Mouse (Mus musculus): ENCODE results near the gene Slc25a11. TPM values are rescaled to one million over a fixed set of nuclear protein-coding genes. Genes with fewer than 3 reads are reported as not detected.

Gene Slc25a11
- 17.3 TPM for polyA plus RNA-seq (2015; fragmentation: Illumina TruSeq; extraction: RNeasy Lipid Tissue Mini Kit (QIAGEN cat#74804); ENCODE audit: insufficient read depth, low read depth, low replicate concordance)

GRCm38 (mm10) chr11:70646691-70647650 is at the start of gene Slc25a11, which contains the start of gene Rnf167:
Gene Slc25a11, minus strand, starts transcription at chr11:70647479.
Gene Rnf167, plus strand, starts transcription at chr11:70647235.

GRCm38 (mm10) chr11:70687601-70688199 is 40.4 kb upstream of the Slc25a11 start, which contains the start of gene Camta2:
Gene Camta2, minus strand, starts transcription at chr11:70688105.

GRCm38 (mm10) chr11:70668771-70669505 is 21.7 kb upstream of the Slc25a11 start, which contains the start of gene Spag7:
Gene Spag7, minus strand, starts transcription at chr11:70669416.

GRCm38 (mm10) chr11:70656964-70657363 is 9.7 kb upstream of the Slc25a11 start, which contains the start of gene Eno3:
Gene Eno3, plus strand, starts transcription at chr11:70657202.

GRCm38 (mm10) chr11:70654198-70654922 is 7.1 kb upstream of the Slc25a11 start, which contains the start of gene Pfn1:
Gene Pfn1, minus strand, starts transcription at chr11:70654644.

GRCm38 (mm10) chr11:70638714-70639278 is 8.5 kb downstream of the Slc25a11 start, which contains the start of gene Gp1ba:
Gene Gp1ba, plus strand, starts transcription at chr11:70639122.

GRCm38 (mm10) chr11:70619101-70619500 is 28.2 kb downstream of the Slc25a11 start, which contains the start of gene Chrne:
Gene Chrne, minus strand, starts transcription at chr11:70619216.

GRCm38 (mm10) chr11:70615516-70616093 is 31.7 kb downstream of the Slc25a11 start, which contains the start of gene 4930544D05Rik:
Gene 4930544D05Rik, plus strand, starts transcription at chr11:70615848.

Other genes starting within 250 kb of the Slc25a11 start
- 4.6 TPM for gene Pelp1, start 237.4 kb downstream of the Slc25a11 start, polyA plus RNA-seq (2015; fragmentation: Illumina TruSeq; extraction: RNeasy Lipid Tissue Mini Kit (QIAGEN cat#74804); ENCODE audit: insufficient read depth, low read depth, low replicate concordance)
- 29.3 TPM for gene Arrb2, start 214.8 kb downstream of the Slc25a11 start, polyA plus RNA-seq (2015; fragmentation: Illumina TruSeq; extraction: RNeasy Lipid Tissue Mini Kit (QIAGEN cat#74804); ENCODE audit: insufficient read depth, low read depth, low replicate concordance)
- gene Med11, start 195.6 kb downstream of the Slc25a11 start, polyA plus RNA-seq (2015; fragmentation: Illumina TruSeq; extraction: RNeasy Lipid Tissue Mini Kit (QIAGEN cat#74804); ENCODE audit: insufficient read depth, low read depth, low replicate concordance), result 6.4 TPM
- gene Zmynd15, start 188.0 kb downstream of the Slc25a11 start, polyA plus RNA-seq (2015; fragmentation: Illumina TruSeq; extraction: RNeasy Lipid Tissue Mini Kit (QIAGEN cat#74804); ENCODE audit: insufficient read depth, low read depth, low replicate concordance), result 0.70 TPM
- 4.3 TPM for gene Cxcl16, start 187.5 kb downstream of the Slc25a11 start, polyA plus RNA-seq (2015; fragmentation: Illumina TruSeq; extraction: RNeasy Lipid Tissue Mini Kit (QIAGEN cat#74804); ENCODE audit: insufficient read depth, low read depth, low replicate concordance)
- 0.89 TPM for gene Tm4sf5, start 142.2 kb downstream of the Slc25a11 start, polyA plus RNA-seq (2015; fragmentation: Illumina TruSeq; extraction: RNeasy Lipid Tissue Mini Kit (QIAGEN cat#74804); ENCODE audit: insufficient read depth, low read depth, low replicate concordance)
- gene Vmo1, start 132.9 kb downstream of the Slc25a11 start, polyA plus RNA-seq (2015; fragmentation: Illumina TruSeq; extraction: RNeasy Lipid Tissue Mini Kit (QIAGEN cat#74804); ENCODE audit: insufficient read depth, low read depth, low replicate concordance), result not detected
- gene Gltpd2, start 128.3 kb downstream of the Slc25a11 start, polyA plus RNA-seq (2015; fragmentation: Illumina TruSeq; extraction: RNeasy Lipid Tissue Mini Kit (QIAGEN cat#74804); ENCODE audit: insufficient read depth, low read depth, low replicate concordance), result not detected
- 69.1 TPM for gene Psmb6, start 122.1 kb downstream of the Slc25a11 start, polyA plus RNA-seq (2015; fragmentation: Illumina TruSeq; extraction: RNeasy Lipid Tissue Mini Kit (QIAGEN cat#74804); ENCODE audit: insufficient read depth, low read depth, low replicate concordance)
- not detected for gene Gm40193, start 114.5 kb downstream of the Slc25a11 start, polyA plus RNA-seq (2015; fragmentation: Illumina TruSeq; extraction: RNeasy Lipid Tissue Mini Kit (QIAGEN cat#74804); ENCODE audit: insufficient read depth, low read depth, low replicate concordance)
- gene Pld2, start 107.4 kb downstream of the Slc25a11 start, polyA plus RNA-seq (2015; fragmentation: Illumina TruSeq; extraction: RNeasy Lipid Tissue Mini Kit (QIAGEN cat#74804); ENCODE audit: insufficient read depth, low read depth, low replicate concordance), result 6.0 TPM
- 17.6 TPM for gene Mink1, start 84.6 kb downstream of the Slc25a11 start, polyA plus RNA-seq (2015; fragmentation: Illumina TruSeq; extraction: RNeasy Lipid Tissue Mini Kit (QIAGEN cat#74804); ENCODE audit: insufficient read depth, low read depth, low replicate concordance)
- not detected for gene 4930544D05Rik, start 31.6 kb downstream of the Slc25a11 start, polyA plus RNA-seq (2015; fragmentation: Illumina TruSeq; extraction: RNeasy Lipid Tissue Mini Kit (QIAGEN cat#74804); ENCODE audit: insufficient read depth, low read depth, low replicate concordance)
- not detected for gene Chrne, start 28.3 kb downstream of the Slc25a11 start, polyA plus RNA-seq (2015; fragmentation: Illumina TruSeq; extraction: RNeasy Lipid Tissue Mini Kit (QIAGEN cat#74804); ENCODE audit: insufficient read depth, low read depth, low replicate concordance)
- gene Gp1ba, start 8.4 kb downstream of the Slc25a11 start, polyA plus RNA-seq (2015; fragmentation: Illumina TruSeq; extraction: RNeasy Lipid Tissue Mini Kit (QIAGEN cat#74804); ENCODE audit: insufficient read depth, low read depth, low replicate concordance), result not detected
- 37.6 TPM for gene Rnf167, start 244 bp downstream of the Slc25a11 start, polyA plus RNA-seq (2015; fragmentation: Illumina TruSeq; extraction: RNeasy Lipid Tissue Mini Kit (QIAGEN cat#74804); ENCODE audit: insufficient read depth, low read depth, low replicate concordance)
- 118 TPM for gene Pfn1, start 7.2 kb upstream of the Slc25a11 start, polyA plus RNA-seq (2015; fragmentation: Illumina TruSeq; extraction: RNeasy Lipid Tissue Mini Kit (QIAGEN cat#74804); ENCODE audit: insufficient read depth, low read depth, low replicate concordance)
- 16.0 TPM for gene Eno3, start 9.7 kb upstream of the Slc25a11 start, polyA plus RNA-seq (2015; fragmentation: Illumina TruSeq; extraction: RNeasy Lipid Tissue Mini Kit (QIAGEN cat#74804); ENCODE audit: insufficient read depth, low read depth, low replicate concordance)
- gene Spag7, start 21.9 kb upstream of the Slc25a11 start, polyA plus RNA-seq (2015; fragmentation: Illumina TruSeq; extraction: RNeasy Lipid Tissue Mini Kit (QIAGEN cat#74804); ENCODE audit: insufficient read depth, low read depth, low replicate concordance), result 17.9 TPM
- gene Camta2, start 40.6 kb upstream of the Slc25a11 start, polyA plus RNA-seq (2015; fragmentation: Illumina TruSeq; extraction: RNeasy Lipid Tissue Mini Kit (QIAGEN cat#74804); ENCODE audit: insufficient read depth, low read depth, low replicate concordance), result 9.5 TPM
- gene Inca1, start 52.7 kb upstream of the Slc25a11 start, polyA plus RNA-seq (2015; fragmentation: Illumina TruSeq; extraction: RNeasy Lipid Tissue Mini Kit (QIAGEN cat#74804); ENCODE audit: insufficient read depth, low read depth, low replicate concordance), result 2.5 TPM
- 13.3 TPM for gene Kif1c, start 53.1 kb upstream of the Slc25a11 start, polyA plus RNA-seq (2015; fragmentation: Illumina TruSeq; extraction: RNeasy Lipid Tissue Mini Kit (QIAGEN cat#74804); ENCODE audit: insufficient read depth, low read depth, low replicate concordance)
- 1.4 TPM for gene Zfp3, start 116.7 kb upstream of the Slc25a11 start, polyA plus RNA-seq (2015; fragmentation: Illumina TruSeq; extraction: RNeasy Lipid Tissue Mini Kit (QIAGEN cat#74804); ENCODE audit: insufficient read depth, low read depth, low replicate concordance)
- not detected for gene Scimp, start 165.1 kb upstream of the Slc25a11 start, polyA plus RNA-seq (2015; fragmentation: Illumina TruSeq; extraction: RNeasy Lipid Tissue Mini Kit (QIAGEN cat#74804); ENCODE audit: insufficient read depth, low read depth, low replicate concordance)
- gene Rabep1, start 197.3 kb upstream of the Slc25a11 start, polyA plus RNA-seq (2015; fragmentation: Illumina TruSeq; extraction: RNeasy Lipid Tissue Mini Kit (QIAGEN cat#74804); ENCODE audit: insufficient read depth, low read depth, low replicate concordance), result 5.0 TPM